In the genomic region with DNA sequence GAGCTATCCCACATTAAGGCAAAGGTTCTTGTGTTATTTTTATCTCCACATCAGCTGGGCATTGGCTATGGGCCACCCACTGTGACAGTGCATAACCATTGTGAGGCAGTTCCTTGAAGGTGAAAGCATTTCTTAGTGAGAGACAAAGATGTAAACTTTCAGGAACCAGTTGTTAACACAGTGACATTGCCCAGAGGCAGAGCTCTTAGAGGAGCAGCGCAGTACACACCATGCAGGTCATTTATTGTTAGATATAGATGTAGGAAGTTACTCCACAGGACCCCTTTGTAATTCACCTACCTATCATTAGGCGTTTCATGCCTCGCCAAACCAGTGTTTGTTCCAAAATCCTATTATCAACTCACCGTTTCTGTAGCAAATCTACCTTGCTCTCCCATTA, we compare ENCODE assay signal across 14 mouse cellular contexts.
"Had no signal": no experiment of that assay in that cellular context is flagged by ENCODE, and none has a peak within 500 bp of the region (broad histone marks: within the 10 kb centered on the region; RNA-seq: fewer than 3 reads in every experiment).

No protein-coding gene starts in this region.

- ATAC-seq: liver, postnatal 0 days; lung, postnatal 0 days; midbrain, embryonic 13.5 days; midbrain, embryonic 15.5 days had no signal

- DNase-seq: liver, postnatal 0 days; lung, adult 2 months; lung, postnatal 14 days; lung, postnatal 36 days; retina, postnatal 1 day; right cerebral cortex, adult 18-20 months; right cerebral cortex, postnatal 25 days; right cerebral cortex, postnatal 4 days; spleen, adult 18-20 months; thymus, adult 18-20 months; thymus, postnatal 25 days had no signal
